Mouse (Mus musculus) myocyte (in vitro differentiated cells): ENCODE results near the gene Gm11084.

Experiments used
- CEBPB ChIP-seq: IDR thresholded peaks from 2 replicates; pipeline ENCODE4 v1.6.1; 2011; ENCODE audit warnings: mild to moderate bottlenecking, moderate library complexity; ENCODE audit not compliant: poor library complexity, insufficient read depth, severe bottlenecking
- E2F4 ChIP-seq: IDR thresholded peaks from one replicate; pipeline ENCODE4 v1.6.1; 2011; ENCODE audit warnings: mild to moderate bottlenecking, control low read depth, moderate library complexity; ENCODE audit not compliant: insufficient read depth
- MAX ChIP-seq: IDR thresholded peaks from one replicate; pipeline ENCODE4 v1.6.1; 2011; ENCODE audit warnings: low read depth, mild to moderate bottlenecking, control low read depth
- MYOD1 ChIP-seq, 3 experiments: IDR thresholded peaks; one replicate each; pipeline ENCODE4 v1.6.1; 2011; ENCODE audit warnings: control low read depth in 2 of 3, low read depth in 2 of 3, mild to moderate bottlenecking in 2 of 3, moderate library complexity in 1 of 3; ENCODE audit not compliant: insufficient read length in 2 of 3, control insufficient read depth in 1 of 3
- MYOG ChIP-seq, 3 experiments: IDR thresholded peaks; one replicate each; pipeline ENCODE4 v1.6.1; 2011; ENCODE audit warnings: control low read depth in 2 of 3, low read depth in 2 of 3, mild to moderate bottlenecking in 2 of 3; ENCODE audit not compliant: insufficient read length in 2 of 3, control insufficient read depth in 1 of 3, insufficient read depth in 1 of 3
- POLR2A ChIP-seq: IDR thresholded peaks from one replicate; pipeline ENCODE4 v1.6.1; 2011; ENCODE audit warnings: low read depth, mild to moderate bottlenecking, control low read depth, moderate library complexity; ENCODE audit not compliant: insufficient read length
- POLR2AphosphoS2 ChIP-seq: IDR thresholded peaks from one replicate; pipeline ENCODE4 v1.6.1; 2011; ENCODE audit warnings: low read depth, control low read depth; ENCODE audit not compliant: insufficient read length
- REST ChIP-seq: IDR thresholded peaks from one replicate; pipeline ENCODE4 v1.6.1; 2011; ENCODE audit warnings: mild to moderate bottlenecking, control low read depth, moderate library complexity; ENCODE audit not compliant: insufficient read depth, insufficient read length
- SRF ChIP-seq: IDR thresholded peaks from one replicate; pipeline ENCODE4 v1.6.1; 2011; ENCODE audit warnings: low read depth; ENCODE audit not compliant: control insufficient read depth, insufficient read length
- TCF12 ChIP-seq: IDR thresholded peaks from one replicate; pipeline ENCODE4 v1.6.1; 2011; ENCODE audit warnings: mild to moderate bottlenecking, control low read depth; ENCODE audit not compliant: poor library complexity, insufficient read depth, severe bottlenecking
- TCF3 ChIP-seq: IDR thresholded peaks from one replicate; pipeline ENCODE4 v1.6.1; 2011; ENCODE audit warnings: low read depth, control low read depth; ENCODE audit not compliant: insufficient read length
- USF1 ChIP-seq: IDR thresholded peaks from one replicate; pipeline ENCODE4 v1.6.1; 2011; ENCODE audit warnings: low read depth, mild to moderate bottlenecking, control low read depth, moderate library complexity

GRCm38 (mm10) chr2:72984806-72985205 is 1.7 kb downstream of the Gm11084 start:
- TF ChIP-seq MYOD1 (IDR thresholded peaks at IDR 0.05; ENCODE audit: control insufficient read depth in 1 of 3, insufficient read length in 2 of 3, low read depth in 2 of 3) (no peak), POLR2A (no peak), E2F4 (no peak), TCF3 (no peak), MAX (no peak), POLR2AphosphoS2 (no peak), CEBPB (no peak), USF1 (no peak), TCF12 (no peak), MYOG (IDR thresholded peaks at IDR 0.05; ENCODE audit: control insufficient read depth in 1 of 3, insufficient read depth in 1 of 3, insufficient read length in 2 of 3, low read depth in 2 of 3) (no peak), SRF (no peak), REST (no peak)
